Mouse (Mus musculus): ENCODE data around the gene Icam1.

DNA sequence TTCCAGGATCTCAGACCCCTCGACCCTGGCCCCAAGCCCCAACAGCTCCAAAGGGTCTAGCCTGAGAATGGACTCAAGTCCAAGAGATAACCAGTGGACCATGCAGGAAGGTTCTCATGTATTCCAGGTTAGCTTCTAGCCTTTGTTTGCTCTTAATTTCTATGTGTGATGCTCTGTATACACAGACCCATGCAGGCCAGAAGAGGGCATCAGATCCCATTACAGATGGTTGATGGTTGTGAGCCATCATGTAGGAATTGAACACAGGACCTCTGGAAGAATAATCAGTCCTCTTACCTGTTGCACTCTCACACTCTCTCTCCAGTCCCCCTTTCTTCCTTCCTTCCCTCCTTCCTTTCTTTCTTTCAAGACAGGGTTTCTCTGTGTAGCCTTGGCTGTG is 3.4 kb upstream of the Icam1 start:
- TF ChIP-seq CTCF (conservative IDR thresholded peaks at IDR 0.05; ENCODE audit: insufficient read depth, insufficient read length, low read depth, low read length) (no peak), POLR2A (IDR thresholded peaks at IDR 0.05; ENCODE audit: low read depth, low read length) (no peak)

All from kidney, adult 2 months (tissue).